Mouse (Mus musculus) limb, embryonic 14.5 days (tissue): Measurements from ENCODE around the gene Ccdc134. TPM values are rescaled to one million over a fixed set of nuclear protein-coding genes. Genes with fewer than 3 reads are reported as not detected.

Experiments used
- ATAC-seq: fragments of 200-750 bp; cut with Nextera tagmentation; 2 replicates; pipeline ENCODE4 v1.8.0; 2017; ENCODE audit warnings: low read depth, moderate number of reproducible peaks, moderate TSS enrichment; ENCODE audit not compliant: low FRiP score
- DNase-seq: peaks from one replicate; pipeline ENCODE4 v3.0.0-alpha.2; 2015; ENCODE audit warnings: low spot score
- H3K27ac ChIP-seq: fragments of 300-500 bp; sonication (generic); replicated peaks from 2 replicates; pipeline ENCODE4 v1.5.1; 2014; ENCODE audit warnings: low read depth, mild to moderate bottlenecking, low read length, moderate library complexity, mixed read lengths
- H3K27me3 ChIP-seq: fragments of 300-500 bp; sonication (generic); 2 replicates; pipeline ENCODE4 v1.6.1; 2014; ENCODE audit warnings: low read length, mixed read lengths; ENCODE audit not compliant: control insufficient read depth, insufficient read depth
- H3K36me3 ChIP-seq: fragments of 300-500 bp; sonication (generic); 2 replicates; pipeline ENCODE4 v1.6.1; 2014; ENCODE audit warnings: mild to moderate bottlenecking, low read length, moderate library complexity, mixed read lengths; ENCODE audit not compliant: control insufficient read depth, insufficient read depth
- H3K4me1 ChIP-seq: fragments of 300-500 bp; sonication (generic); 2 replicates; pipeline ENCODE4 v1.6.1; 2014; ENCODE audit warnings: antibody characterized with exemption, low read length, mixed read lengths; ENCODE audit not compliant: control insufficient read depth, insufficient read depth
- H3K4me2 ChIP-seq: fragments of 300-500 bp; sonication (generic); replicated peaks from 2 replicates; pipeline ENCODE4 v1.6.1; 2014; ENCODE audit warnings: low read depth, mild to moderate bottlenecking, low read length, moderate library complexity; ENCODE audit not compliant: severe bottlenecking
- H3K4me3 ChIP-seq: fragments of 300-500 bp; sonication (generic); replicated peaks from 2 replicates; pipeline ENCODE4 v1.5.1; 2014; ENCODE audit warnings: low read length
- H3K9ac ChIP-seq: fragments of 300-500 bp; sonication (generic); 2 replicates; pipeline ENCODE4 v1.6.1; 2014; ENCODE audit warnings: mild to moderate bottlenecking, low read depth, low read length, moderate library complexity; ENCODE audit not compliant: severe bottlenecking
- H3K9me3 ChIP-seq: fragments of 300-500 bp; sonication (generic); 2 replicates; pipeline ENCODE4 v1.6.1; 2016; ENCODE audit warnings: low read length; ENCODE audit not compliant: control insufficient read depth
- POLR2A ChIP-seq: fragments of 200-500 bp; IDR thresholded peaks from 2 replicates; pipeline ENCODE4 v1.8.0; 2012; ENCODE audit warnings: inconsistent platforms, mild to moderate bottlenecking, moderate library complexity, borderline replicate concordance; ENCODE audit not compliant: insufficient read depth, insufficient read length; ENCODE audit errors: extremely low read depth
- WGBS: fragments of 180-500 bp; shearing (Covaris S2); extraction: QIAGEN DNeasy Blood & Tissue Kit; methylation state at CpG from one replicate; pipeline ENCODE4 v1.1.7; 2014; 5-methylcytosine and 5-hydroxymethylcytosine counted together
- polyA plus RNA-seq, 2 experiments: library from polyadenylated mRNA; depleted of rRNA in 1 of 2; stranded (reverse) in 1 of 2; unstranded in 1 of 2; fragments of >200 nt; fragmentation: Nextera tagmentation in 1 of 2; extraction: Ambion mirVana in 1 of 2; gene quantifications; 2 replicates each; pipeline versions ENCODE4 v1.2.1 to v1.2.3; 2012 to 2014

Gene Ccdc134
- polyA plus RNA-seq, 2 experiments = 26.4 to 40.7 TPM

GRCm38 (mm10) chr15:82150042-82150441, 22.3 kb downstream of the Ccdc134 start:
- Histone ChIP-seq H3K9me3 (no peaks in the 10 kb centered on the region), H3K4me2 (no peak overlapping the region), H3K27ac (no peak overlapping the region), H3K4me1 (peaks cover 28% of the 10 kb centered on the region), H3K9ac (no peak overlapping the region), H3K27me3 (no peaks in the 10 kb centered on the region), H3K4me3 (no peak overlapping the region), H3K36me3 (0 out of 2 replicates have a peak, but pooled peaks cover 5% of the 10 kb centered on the region)
- ATAC-seq (no peak), DNase-seq (no peak)
- no peak for TF ChIP-seq POLR2A

DNA sequence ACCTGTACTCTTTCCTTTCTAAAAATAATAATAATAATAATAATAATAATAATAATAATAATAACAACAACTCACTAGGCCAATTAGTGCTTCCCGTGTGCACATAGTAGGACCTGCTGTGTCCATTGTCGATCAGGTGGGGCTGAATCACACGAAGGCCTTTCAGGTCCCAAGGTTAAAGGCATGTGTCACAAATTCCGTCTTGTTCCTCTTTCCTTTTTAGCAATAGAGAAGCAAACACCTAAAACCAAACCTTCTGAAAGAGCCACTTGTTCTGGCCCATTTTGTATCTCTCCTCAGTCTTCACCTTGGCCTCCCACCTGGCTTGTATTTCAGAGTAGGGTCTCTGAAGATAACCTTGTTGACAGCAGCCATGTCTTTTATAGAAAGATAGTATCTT, 23.5 kb downstream of the Ccdc134 start:
- Histone ChIP-seq H3K4me3 (no peak overlapping the region), H3K9ac (no peak overlapping the region), H3K4me2 (no peak overlapping the region), H3K27ac (no peak overlapping the region), H3K36me3 (0 out of 2 replicates have a peak, but pooled peaks cover 5% of the 10 kb centered on the region), H3K9me3 (no peaks in the 10 kb centered on the region), H3K4me1 (peaks cover 20% of the 10 kb centered on the region), H3K27me3 (no peaks in the 10 kb centered on the region)
- WGBS = 89% methylated on average over 4 of the region's 4 CpGs
- no peak for ATAC-seq
- no peak for TF ChIP-seq POLR2A
- no peak for DNase-seq

GRCm38 (mm10) chr15:82152022-82152421, 24.3 kb downstream of the Ccdc134 start:
- Histone ChIP-seq H3K27me3 (no peaks in the 10 kb centered on the region), H3K9ac (no peak overlapping the region), H3K4me3 (no peak overlapping the region), H3K27ac (no peak overlapping the region), H3K9me3 (no peaks in the 10 kb centered on the region), H3K4me1 (peaks cover 17% of the 10 kb centered on the region), H3K4me2 (no peak overlapping the region), H3K36me3 (0 out of 2 replicates have a peak, but pooled peaks cover 5% of the 10 kb centered on the region)
- WGBS = 82% methylated on average over 12 of the region's 12 CpGs
- TF ChIP-seq POLR2A = no peak
- DNase-seq (no peak), ATAC-seq (no peak)

- Histone ChIP-seq H3K27me3 (no peaks in the 10 kb centered on the region), H3K4me1 (peaks cover 18% of the 10 kb centered on the region), H3K4me2 (no peak overlapping the region), H3K9me3 (no peaks in the 10 kb centered on the region), H3K36me3 (0 out of 2 replicates have a peak, but pooled peaks cover 5% of the 10 kb centered on the region), H3K4me3 (no peak overlapping the region), H3K9ac (no peak overlapping the region), H3K27ac (no peak overlapping the region)
- 71% methylated on average over 7 of the region's 7 CpGs for WGBS
- ATAC-seq (no peak), DNase-seq (no peak)
- TF ChIP-seq POLR2A = no peak
Observed at GRCm38 (mm10) chr15:82152435-82152834, 24.7 kb downstream of the Ccdc134 start.

- Histone ChIP-seq H3K27me3 (no peaks in the 10 kb centered on the region), H3K4me3 (no peak overlapping the region), H3K9me3 (no peaks in the 10 kb centered on the region), H3K4me1 (peaks cover 29% of the 10 kb centered on the region), H3K4me2 (no peak overlapping the region), H3K27ac (no peak overlapping the region), H3K9ac (no peak overlapping the region), H3K36me3 (no peaks in the 10 kb centered on the region; the same call in 1 of the 2 replicates)
- no peak for DNase-seq
- no peak for ATAC-seq
- 89% methylated on average over 6 of the region's 6 CpGs for WGBS
- no peak for TF ChIP-seq POLR2A
Observed at GRCm38 (mm10) chr15:82156298-82156697, 28.6 kb downstream of the Ccdc134 start.

GRCm38 (mm10) chr15:82156902-82157301, 29.2 kb downstream of the Ccdc134 start:
- no peaks in the 10 kb centered on the region; the same call in 1 of the 2 replicates for H3K36me3 ChIP-seq
- no peak overlapping the region for H3K4me3 ChIP-seq
- WGBS = 76% methylated on average over 6 of the region's 10 CpGs
- H3K9me3 ChIP-seq = no peaks in the 10 kb centered on the region
- ATAC-seq (no peak), DNase-seq (no peak)
- H3K27me3 ChIP-seq = no peaks in the 10 kb centered on the region
- no peak overlapping the region for H3K27ac ChIP-seq
- H3K4me2 ChIP-seq = no peak overlapping the region
- H3K4me1 ChIP-seq = peaks cover 29% of the 10 kb centered on the region
- TF ChIP-seq POLR2A = no peak
- H3K9ac ChIP-seq = no peak overlapping the region
